Mouse (Mus musculus) layer of hippocampus, adult 11-12 months (tissue): Measurements from ENCODE around the gene Gpr39.

Experiments used
- DNase-seq: peaks from one replicate; pipeline ENCODE4 v3.0.0; 2022; ENCODE audit warnings: low spot score

Gene Gpr39

GRCm38 (mm10) chr1:125808426-125808825 is 131.6 kb downstream of the Gpr39 start:
- peak; percentile 34 for DNase-seq

- no peak for DNase-seq
These were observed 136.5 kb downstream of the Gpr39 start for GRCm38 (mm10) chr1:125813141-125813782.

GRCm38 (mm10) chr1:125821101-125821500 is 144.3 kb downstream of the Gpr39 start:
- DNase-seq = no peak

- DNase-seq = peak; percentile 26
These were observed 146.8 kb downstream of the Gpr39 start for GRCm38 (mm10) chr1:125823611-125824010.

- DNase-seq = no peak
These were observed 160.7 kb downstream of the Gpr39 start for GRCm38 (mm10) chr1:125837507-125837906.

GRCm38 (mm10) chr1:125839746-125840392 is 163.1 kb downstream of the Gpr39 start:
- DNase-seq = no peak

GRCm38 (mm10) chr1:125854646-125855045 is 177.9 kb downstream of the Gpr39 start:
- DNase-seq = no peak

- peak; percentile 45 for DNase-seq
These were observed 181.8 kb downstream of the Gpr39 start for GRCm38 (mm10) chr1:125858631-125859030.

GRCm38 (mm10) chr1:125870056-125870455 is 193.3 kb downstream of the Gpr39 start:
- no peak for DNase-seq

- DNase-seq = no peak
These were observed 216.4 kb downstream of the Gpr39 start for GRCm38 (mm10) chr1:125893158-125893557.

- DNase-seq = peak; percentile 25
These were observed 233.5 kb downstream of the Gpr39 start for GRCm38 (mm10) chr1:125910211-125910870.

- DNase-seq = no peak
These were observed 234.1 kb downstream of the Gpr39 start for GRCm38 (mm10) chr1:125910871-125911265.

- peak; percentile 22 for DNase-seq
These were observed 234.6 kb downstream of the Gpr39 start for GRCm38 (mm10) chr1:125911337-125911900.

GRCm38 (mm10) chr1:125911901-125912445 is 235.2 kb downstream of the Gpr39 start:
- peak; percentile 40 for DNase-seq

GRCm38 (mm10) chr1:125912601-125913600 is 236.1 kb downstream of the Gpr39 start, which contains the start of gene Lypd1:
TSS of gene Lypd1 (minus strand) at chr1:125913101.
- DNase-seq = no peak

- DNase-seq = no peak
These were observed 243.9 kb downstream of the Gpr39 start for GRCm38 (mm10) chr1:125920696-125921095.

- DNase-seq = no peak
These were observed 246.3 kb downstream of the Gpr39 start for GRCm38 (mm10) chr1:125923062-125923461.
